ENCODE assay signal across 25 mouse cellular contexts in the genomic region with DNA sequence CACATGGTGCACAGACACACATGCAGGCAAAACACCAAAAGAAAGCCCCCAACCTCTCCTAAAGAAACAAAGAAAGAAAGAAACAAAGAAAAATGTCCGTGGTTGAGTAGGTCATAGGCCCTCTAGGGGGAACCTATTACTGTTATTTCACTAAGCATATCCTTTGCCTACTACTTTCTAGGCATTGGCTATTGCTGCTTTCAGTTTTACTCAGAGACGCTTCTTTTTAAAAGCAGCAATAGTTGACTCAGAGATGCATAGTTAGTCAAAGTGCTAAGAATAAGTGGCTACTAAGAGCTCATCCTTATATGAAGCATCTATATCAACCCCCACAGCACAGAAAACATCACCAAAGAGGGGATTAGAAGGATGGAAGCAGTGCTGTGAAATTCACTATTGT. TPM values are rescaled to one million over a fixed set of nuclear protein-coding genes. Genes with fewer than 3 reads are reported as not detected.
"Had no signal": no experiment of that assay in that cellular context is flagged by ENCODE, and none has a peak within 500 bp of the region (broad histone marks: within the 10 kb centered on the region; RNA-seq: fewer than 3 reads in every experiment).

No protein-coding gene starts in this region.

- H3K27me3 ChIP-seq: midbrain, embryonic 13.5 days; midbrain, embryonic 15.5 days; neural tube, embryonic 13.5 days; neural tube, embryonic 15.5 days had no signal

- H3K9me3 ChIP-seq: midbrain, embryonic 15.5 days had no signal

- DNase-seq: lung, adult 18-20 months; lung, embryonic 14.5 days; lung, postnatal 10 days; lung, postnatal 4 days; retina, postnatal 1 day; right cerebral cortex, adult 18-20 months; right cerebral cortex, postnatal 25 days; right cerebral cortex, postnatal 4 days; spleen, adult 18-20 months; thymus, adult 18-20 months; thymus, postnatal 14 days; thymus, postnatal 36 days had no signal

- H3K4me3 ChIP-seq: midbrain, embryonic 10.5 days; midbrain, embryonic 13.5 days; midbrain, embryonic 15.5 days; myocyte; neural tube, embryonic 13.5 days; neural tube, embryonic 15.5 days had no signal

- H3K36me3 ChIP-seq: midbrain, embryonic 10.5 days; midbrain, embryonic 13.5 days; midbrain, embryonic 15.5 days; neural tube, embryonic 13.5 days; neural tube, embryonic 15.5 days had no signal

- H3K4me1 ChIP-seq: midbrain, embryonic 13.5 days; midbrain, embryonic 15.5 days; neural tube, embryonic 13.5 days; neural tube, embryonic 15.5 days had no signal

- H3K4me2 ChIP-seq: lung, embryonic 14.5 days; midbrain, embryonic 13.5 days; midbrain, embryonic 15.5 days; neural tube, embryonic 13.5 days; neural tube, embryonic 15.5 days had no signal

- H3K27ac ChIP-seq: midbrain, embryonic 10.5 days; midbrain, embryonic 13.5 days; midbrain, embryonic 15.5 days; neural tube, embryonic 13.5 days; neural tube, embryonic 15.5 days had no signal

- H3K9ac ChIP-seq: lung, embryonic 14.5 days; midbrain, embryonic 13.5 days; midbrain, embryonic 15.5 days; neural tube, embryonic 13.5 days; neural tube, embryonic 15.5 days had no signal

- ATAC-seq: midbrain, embryonic 13.5 days; midbrain, embryonic 15.5 days had no signal

RNA-seq across cellular contexts. Expression of gene Fcamr, which starts 5.4 kb away (rescaled TPM):
- total RNA-seq: megakaryocyte, adult 5-6 weeks; megakaryocyte-erythroid progenitor cell, adult 5-6 weeks had no signal
- polyA plus RNA-seq: liver, embryonic 16.5 days; lung, embryonic 14.5 days; lung, embryonic 16.5 days; midbrain, embryonic 10.5 days; midbrain, embryonic 13.5 days; midbrain, embryonic 15.5 days; myocyte; neural tube, embryonic 11.5 days; neural tube, embryonic 13.5 days; neural tube, embryonic 15.5 days; thymus, postnatal 0 days had no signal

RNA-seq across cellular contexts. Expression of gene Pigr, which starts 31.2 kb away (rescaled TPM):
- total RNA-seq: megakaryocyte, adult 5-6 weeks; megakaryocyte-erythroid progenitor cell, adult 5-6 weeks had no signal
- polyA plus RNA-seq: lung, embryonic 14.5 days; midbrain, embryonic 10.5 days; midbrain, embryonic 13.5 days; midbrain, embryonic 15.5 days; neural tube, embryonic 11.5 days; neural tube, embryonic 13.5 days; neural tube, embryonic 15.5 days; stomach, embryonic 14.5 days had no signal
